Mouse (Mus musculus) heart, postnatal 0 days (tissue): ENCODE measurements around the gene Padi2. TPM values are rescaled to one million over a fixed set of nuclear protein-coding genes. Genes with fewer than 3 reads are reported as not detected.

Source experiments
- ATAC-seq: fragments of 200-750 bp; cut with Nextera tagmentation; 2 replicates; pipeline ENCODE4 v1.8.0; 2017; ENCODE audit warnings: low read depth, moderate number of reproducible peaks, moderate library complexity; ENCODE audit not compliant: insufficient read depth
- DNase-seq: peaks from one replicate; pipeline ENCODE4 v3.0.0-alpha.2; 2016; ENCODE audit warnings: low spot score
- H3K27ac ChIP-seq: fragments of 300-500 bp; sonication (generic); 2 replicates; pipeline ENCODE4 v1.5.1; 2014; ENCODE audit warnings: low read depth, mild to moderate bottlenecking
- H3K27me3 ChIP-seq: fragments of 300-500 bp; sonication (generic); 2 replicates; pipeline ENCODE4 v1.6.1; 2014; ENCODE audit warnings: low read length, mixed read lengths; ENCODE audit not compliant: control insufficient read depth, insufficient read depth
- H3K36me3 ChIP-seq: fragments of 300-500 bp; sonication (generic); replicated peaks from 2 replicates; pipeline ENCODE4 v1.6.1; 2014; ENCODE audit warnings: low read length, mixed read lengths; ENCODE audit not compliant: control insufficient read depth, insufficient read depth
- H3K4me1 ChIP-seq: fragments of 300-500 bp; sonication (generic); 2 replicates; pipeline ENCODE4 v1.6.1; 2014; ENCODE audit warnings: antibody characterized with exemption; ENCODE audit not compliant: control insufficient read depth, insufficient read depth
- H3K4me2 ChIP-seq: fragments of 300-500 bp; sonication (generic); 2 replicates; pipeline ENCODE4 v1.6.1; 2014; ENCODE audit warnings: low read depth, mild to moderate bottlenecking, low read length, moderate library complexity
- H3K4me3 ChIP-seq: fragments of 300-500 bp; sonication (generic); 2 replicates; pipeline ENCODE4 v1.5.1; 2014; ENCODE audit warnings: low read depth, low read length
- H3K9ac ChIP-seq: fragments of 300-500 bp; sonication (generic); replicated peaks from 2 replicates; pipeline ENCODE4 v1.6.1; 2014; ENCODE audit warnings: low read depth, low read length, mixed read lengths
- H3K9me3 ChIP-seq: fragments of 300-500 bp; sonication (generic); replicated peaks from 2 replicates; pipeline ENCODE4 v1.6.1; 2016; ENCODE audit warnings: low read length; ENCODE audit not compliant: control insufficient read depth
- CTCF ChIP-seq: IDR thresholded peaks from 2 replicates; pipeline ENCODE4 v1.5.1; 2016; ENCODE audit warnings: antibody characterized with exemption, control low read depth, low read depth
- EP300 ChIP-seq: IDR thresholded peaks from 2 replicates; pipeline ENCODE4 v1.6.1; 2016; ENCODE audit warnings: antibody characterized with exemption, low read depth
- WGBS: fragments of 180-500 bp; shearing (Covaris S2); extraction: QIAGEN DNeasy Blood & Tissue Kit; methylation state at CpG from one replicate; pipeline ENCODE4 v1.1.7; 2014; 5-methylcytosine and 5-hydroxymethylcytosine counted together
- polyA plus RNA-seq: library from polyadenylated mRNA; unstranded; fragments of >200 nt; fragmentation: Nextera tagmentation; extraction: Ambion mirVana; gene quantifications from 2 replicates; pipeline ENCODE4 v1.2.1, GENCODE M21; 2015
- total RNA-seq: library from RNA; depleted of rRNA; stranded (reverse); fragments of >200 nt; gene quantifications from 2 replicates; pipeline ENCODE4 v1.2.3, GENCODE M21; 2014; ENCODE audit warnings: low replicate concordance

Padi2 gene
- total and polyA plus RNA-seq, 2 experiments from 2014 or later, result 0.31 to 0.44 TPM

- 48% methylated on average over 8 of the region's 8 CpGs for WGBS
- Histone ChIP-seq H3K9me3 (no peaks in the 10 kb centered on the region), H3K36me3 (peaks cover 12% of the 10 kb centered on the region), H3K27me3 (no peaks in the 10 kb centered on the region), H3K9ac (peak overlapping the region; percentile 95), H3K4me3 (peak overlapping the region; percentile 95), H3K4me2 (peak overlapping the region; percentile 94), H3K4me1 (peaks cover 18% of the 10 kb centered on the region; the same call in 1 of the 2 replicates), H3K27ac (peak overlapping the region; percentile 94)
- no peak for TF ChIP-seq CTCF
- TF ChIP-seq EP300, result no peak
- no peak for ATAC-seq
- DNase-seq, result no peak
Observed at GRCm38 (mm10) chr4:140962207-140962909, 56.2 kb downstream of the Padi2 start.

- 0 out of 2 replicates have a peak, but pooled peaks have one; percentile 12 for ATAC-seq
- H3K27ac ChIP-seq, result peak overlapping the region; percentile 94
- TF ChIP-seq CTCF, result no peak
- no peak for TF ChIP-seq EP300
- peaks cover 18% of the 10 kb centered on the region; the same call in 1 of the 2 replicates for H3K4me1 ChIP-seq
- WGBS, result 21% methylated on average over 5 of the region's 5 CpGs
- H3K27me3 ChIP-seq, result no peaks in the 10 kb centered on the region
- H3K4me3 ChIP-seq, result no peak overlapping the region
- peaks cover 18% of the 10 kb centered on the region for H3K36me3 ChIP-seq
- no peak overlapping the region for H3K9ac ChIP-seq
- no peaks in the 10 kb centered on the region for H3K9me3 ChIP-seq
- H3K4me2 ChIP-seq, result peak overlapping the region; percentile 94
- peak; percentile 84 for DNase-seq
Observed at GRCm38 (mm10) chr4:140962950-140963349, 56.8 kb downstream of the Padi2 start.

GRCm38 (mm10) chr4:140963941-140964597 lies 57.9 kb downstream of the Padi2 start:
- no peak for ATAC-seq
- peaks cover 28% of the 10 kb centered on the region for H3K36me3 ChIP-seq
- H3K4me1 ChIP-seq, result peaks cover 18% of the 10 kb centered on the region; the same call in 1 of the 2 replicates
- H3K4me2 ChIP-seq, result no peak overlapping the region
- 66% methylated on average over 9 of the region's 9 CpGs for WGBS
- TF ChIP-seq EP300 (no peak), CTCF (no peak)
- no peak overlapping the region for H3K4me3 ChIP-seq
- no peak for DNase-seq
- no peak overlapping the region for H3K27ac ChIP-seq
- no peaks in the 10 kb centered on the region for H3K27me3 ChIP-seq
- H3K9me3 ChIP-seq, result no peaks in the 10 kb centered on the region
- H3K9ac ChIP-seq, result no peak overlapping the region

GRCm38 (mm10) chr4:140964620-140965019 lies 58.5 kb downstream of the Padi2 start:
- H3K4me1 ChIP-seq, result peaks cover 18% of the 10 kb centered on the region; the same call in 1 of the 2 replicates
- no peak overlapping the region for H3K27ac ChIP-seq
- ATAC-seq, result no peak
- WGBS, result 18% methylated on average over 7 of the region's 7 CpGs
- no peak overlapping the region for H3K4me3 ChIP-seq
- H3K9me3 ChIP-seq, result no peaks in the 10 kb centered on the region
- H3K27me3 ChIP-seq, result no peaks in the 10 kb centered on the region
- H3K36me3 ChIP-seq, result peaks cover 32% of the 10 kb centered on the region
- peak; percentile 86 for TF ChIP-seq CTCF
- no peak for TF ChIP-seq EP300
- DNase-seq, result peak; percentile 74
- no peak overlapping the region for H3K9ac ChIP-seq
- no peak overlapping the region for H3K4me2 ChIP-seq

GRCm38 (mm10) chr4:140967386-140968159 lies 61.4 kb downstream of the Padi2 start:
- ATAC-seq (no peak), DNase-seq (no peak)
- Histone ChIP-seq H3K27ac (no peak overlapping the region), H3K4me2 (no peak overlapping the region), H3K9ac (no peak overlapping the region), H3K27me3 (no peaks in the 10 kb centered on the region), H3K9me3 (no peaks in the 10 kb centered on the region), H3K4me3 (no peak overlapping the region), H3K36me3 (peaks cover 61% of the 10 kb centered on the region), H3K4me1 (peaks cover 10% of the 10 kb centered on the region; the same call in 1 of the 2 replicates)
- TF ChIP-seq CTCF (no peak), EP300 (no peak)
- WGBS, result 80% methylated on average over 11 of the region's 11 CpGs
